Mouse (Mus musculus): ENCODE data around the gene Vav2. TPM values are rescaled to one million over a fixed set of nuclear protein-coding genes. Genes with fewer than 3 reads are reported as not detected.

The Vav2 gene
- polyA plus RNA-seq, 1 experiment from 2014 or later: 7.4 TPM

- Histone ChIP-seq H3K27ac (ENCODE audit: low read depth, low read length) (no peak overlapping the region), H3K9me3 (replicated peaks; ENCODE audit: control insufficient read depth, low read length) (no peaks in the 10 kb centered on the region), H3K4me3 (ENCODE audit: low read depth, low read length) (no peak overlapping the region), H3K27me3 (replicated peaks; ENCODE audit: control insufficient read depth, insufficient read depth, low read length) (no peaks in the 10 kb centered on the region), H3K4me1 (ENCODE audit: control insufficient read depth, insufficient read depth, low read length) (peaks cover 48% of the 10 kb centered on the region), H3K36me3 (ENCODE audit: control insufficient read depth, insufficient read depth, low read length) (no peaks in the 10 kb centered on the region), H3K9ac (ENCODE audit: low read length) (no peak overlapping the region), H3K4me2 (ENCODE audit: low read length) (no peak overlapping the region)
- no peak for ATAC-seq
- DNase-seq (ENCODE audit: low spot score): no peak
- 58% methylated on average over 11 of the region's 11 CpGs for WGBS
Observed at GRCm38 (mm10) chr2:27415060-27415783, 11.6 kb downstream of the Vav2 start.

DNA sequence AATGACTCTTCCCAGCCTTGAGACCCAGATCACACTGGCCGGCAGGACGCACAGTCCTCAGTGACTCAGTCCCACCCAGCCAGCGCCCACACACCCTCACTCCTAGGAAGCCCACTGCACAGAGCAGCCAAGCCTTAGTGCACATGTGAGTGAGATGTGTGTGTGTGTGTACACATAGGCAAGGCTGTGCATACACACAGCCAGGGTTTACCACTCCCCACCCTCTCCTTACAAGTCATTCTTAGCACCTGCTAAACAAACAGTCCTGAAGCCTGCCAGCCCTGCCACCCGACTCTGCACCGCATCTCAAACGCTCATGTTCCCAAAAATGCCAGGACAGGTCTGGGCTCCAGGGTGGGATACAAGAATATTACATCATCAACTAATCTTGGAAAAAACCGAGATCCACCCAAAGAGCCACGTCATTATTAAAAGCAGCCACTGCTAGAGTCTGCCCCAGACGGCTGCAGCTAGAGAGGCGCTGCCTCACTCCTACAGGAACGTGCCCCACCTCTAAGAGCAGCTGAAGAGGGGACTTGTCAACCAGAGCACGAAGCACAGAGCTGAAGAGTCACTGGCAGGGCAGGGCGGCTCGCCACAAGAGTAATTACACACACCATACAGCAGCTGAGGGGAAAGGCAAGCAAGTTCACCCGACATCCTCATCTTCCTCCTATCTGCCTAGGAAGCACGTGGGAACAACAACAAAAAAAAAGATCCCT, 12.7 kb downstream of the Vav2 start:
- 5% methylated on average over 16 of the region's 16 CpGs for WGBS
- Histone ChIP-seq H3K9me3 (replicated peaks; ENCODE audit: control insufficient read depth, low read length) (no peaks in the 10 kb centered on the region), H3K9ac (ENCODE audit: low read length) (peak overlapping the region; percentile 43), H3K4me1 (ENCODE audit: control insufficient read depth, insufficient read depth, low read length) (peaks cover 50% of the 10 kb centered on the region), H3K4me3 (ENCODE audit: low read depth, low read length) (no peak overlapping the region), H3K27ac (ENCODE audit: low read depth, low read length) (peak overlapping the region; percentile 70), H3K4me2 (ENCODE audit: low read length) (peak overlapping the region; percentile 21), H3K27me3 (replicated peaks; ENCODE audit: control insufficient read depth, insufficient read depth, low read length) (no peaks in the 10 kb centered on the region), H3K36me3 (ENCODE audit: control insufficient read depth, insufficient read depth, low read length) (no peaks in the 10 kb centered on the region)
- DNase-seq (ENCODE audit: low spot score) (peak; percentile 71), ATAC-seq (peak; percentile 83)

DNA sequence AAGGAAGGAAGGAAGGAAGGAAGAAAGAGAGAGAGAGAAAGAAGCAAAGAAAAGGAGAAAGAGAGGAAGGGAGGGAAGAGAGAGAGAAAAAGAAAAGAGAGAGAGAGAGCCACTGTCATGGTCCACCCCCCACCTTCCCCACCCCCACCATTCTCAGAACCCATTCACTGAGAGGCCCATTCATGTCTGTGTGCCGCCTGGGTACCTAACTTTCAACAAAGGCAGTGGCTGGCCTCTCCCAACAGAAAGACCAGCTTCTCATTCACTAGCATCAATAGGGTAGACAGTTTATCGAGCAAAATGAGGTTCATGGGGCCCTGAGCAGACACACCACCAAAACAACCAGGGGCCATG, 13.3 kb downstream of the Vav2 start:
- Histone ChIP-seq H3K36me3 (ENCODE audit: control insufficient read depth, insufficient read depth, low read length) (no peaks in the 10 kb centered on the region), H3K4me1 (ENCODE audit: control insufficient read depth, insufficient read depth, low read length) (peaks cover 48% of the 10 kb centered on the region), H3K27me3 (replicated peaks; ENCODE audit: control insufficient read depth, insufficient read depth, low read length) (no peaks in the 10 kb centered on the region), H3K9ac (ENCODE audit: low read length) (no peak overlapping the region; the same call in 1 of the 2 replicates), H3K27ac (ENCODE audit: low read depth, low read length) (peak overlapping the region; percentile 70), H3K4me2 (ENCODE audit: low read length) (peak overlapping the region; percentile 21; the same call in 1 of the 2 replicates), H3K9me3 (replicated peaks; ENCODE audit: control insufficient read depth, low read length) (no peaks in the 10 kb centered on the region), H3K4me3 (ENCODE audit: low read depth, low read length) (no peak overlapping the region)
- 0% methylated on average over 2 of the region's 2 CpGs for WGBS
- peak; percentile 7; the same call in 1 of the 2 replicates for ATAC-seq
- no peak for DNase-seq (ENCODE audit: low spot score)

GRCm38 (mm10) chr2:27412245-27412800, 14.5 kb downstream of the Vav2 start:
- H3K4me2 ChIP-seq (ENCODE audit: low read length): no peak overlapping the region; the same call in 1 of the 2 replicates
- H3K27me3 ChIP-seq (replicated peaks; ENCODE audit: control insufficient read depth, insufficient read depth, low read length): no peaks in the 10 kb centered on the region
- WGBS: 10% methylated on average over 7 of the region's 7 CpGs
- H3K36me3 ChIP-seq (ENCODE audit: control insufficient read depth, insufficient read depth, low read length): no peaks in the 10 kb centered on the region
- no peak for DNase-seq (ENCODE audit: low spot score)
- H3K9me3 ChIP-seq (replicated peaks; ENCODE audit: control insufficient read depth, low read length): no peaks in the 10 kb centered on the region
- H3K9ac ChIP-seq (ENCODE audit: low read length): peak overlapping the region; percentile 29; the same call in 1 of the 2 replicates
- peak overlapping the region; percentile 80 for H3K27ac ChIP-seq (ENCODE audit: low read depth, low read length)
- no peak overlapping the region for H3K4me3 ChIP-seq (ENCODE audit: low read depth, low read length)
- H3K4me1 ChIP-seq (ENCODE audit: control insufficient read depth, insufficient read depth, low read length): peaks cover 43% of the 10 kb centered on the region
- ATAC-seq: 0 out of 2 replicates have a peak, but pooled peaks have one; percentile 4

- peak; percentile 31 for ATAC-seq
- no peak overlapping the region for H3K9ac ChIP-seq (ENCODE audit: low read length)
Observed at GRCm38 (mm10) chr2:27411688-27412174, 15.1 kb downstream of the Vav2 start.

GRCm38 (mm10) chr2:27410518-27411140, 16.2 kb downstream of the Vav2 start:
- H3K9me3 ChIP-seq (replicated peaks; ENCODE audit: control insufficient read depth, low read length): no peaks in the 10 kb centered on the region
- H3K4me1 ChIP-seq (ENCODE audit: control insufficient read depth, insufficient read depth, low read length): peaks cover 42% of the 10 kb centered on the region
- H3K4me3 ChIP-seq (ENCODE audit: low read depth, low read length): no peak overlapping the region
- no peak overlapping the region for H3K27ac ChIP-seq (ENCODE audit: low read depth, low read length)
- H3K27me3 ChIP-seq (replicated peaks; ENCODE audit: control insufficient read depth, insufficient read depth, low read length): no peaks in the 10 kb centered on the region
- 95% methylated on average over 6 of the region's 6 CpGs for WGBS
- DNase-seq (ENCODE audit: low spot score): no peak
- H3K9ac ChIP-seq (ENCODE audit: low read length): no peak overlapping the region
- H3K4me2 ChIP-seq (ENCODE audit: low read length): no peak overlapping the region
- no peak for ATAC-seq
- no peaks in the 10 kb centered on the region for H3K36me3 ChIP-seq (ENCODE audit: control insufficient read depth, insufficient read depth, low read length)

More at GRCm38 (mm10) chr2:27411688-27412174, 15.1 kb downstream of the Vav2 start:
- Histone ChIP-seq H3K27me3 (replicated peaks; ENCODE audit: control insufficient read depth, insufficient read depth, low read length) (no peaks in the 10 kb centered on the region), H3K4me2 (ENCODE audit: low read length) (no peak overlapping the region; the same call in 1 of the 2 replicates), H3K9me3 (replicated peaks; ENCODE audit: control insufficient read depth, low read length) (no peaks in the 10 kb centered on the region), H3K27ac (ENCODE audit: low read depth, low read length) (peak overlapping the region; percentile 80; the same call in 1 of the 2 replicates), H3K4me3 (ENCODE audit: low read depth, low read length) (no peak overlapping the region), H3K36me3 (ENCODE audit: control insufficient read depth, insufficient read depth, low read length) (no peaks in the 10 kb centered on the region), H3K4me1 (ENCODE audit: control insufficient read depth, insufficient read depth, low read length) (peaks cover 43% of the 10 kb centered on the region)
- 33% methylated on average over 8 of the region's 8 CpGs for WGBS
- peak; percentile 61 for DNase-seq (ENCODE audit: low spot score)

- Histone ChIP-seq H3K9ac (ENCODE audit: low read length) (no peak overlapping the region), H3K36me3 (ENCODE audit: control insufficient read depth, insufficient read depth, low read length) (no peaks in the 10 kb centered on the region), H3K27ac (ENCODE audit: low read depth, low read length) (no peak overlapping the region), H3K4me3 (ENCODE audit: low read depth, low read length) (no peak overlapping the region), H3K4me2 (ENCODE audit: low read length) (no peak overlapping the region), H3K27me3 (replicated peaks; ENCODE audit: control insufficient read depth, insufficient read depth, low read length) (no peaks in the 10 kb centered on the region), H3K4me1 (ENCODE audit: control insufficient read depth, insufficient read depth, low read length) (peaks cover 20% of the 10 kb centered on the region), H3K9me3 (replicated peaks; ENCODE audit: control insufficient read depth, low read length) (no peaks in the 10 kb centered on the region)
- DNase-seq (ENCODE audit: low spot score) (no peak), ATAC-seq (no peak)
- 80% methylated on average over 3 of the region's 3 CpGs for WGBS
Observed at GRCm38 (mm10) chr2:27408194-27408593, 18.6 kb downstream of the Vav2 start.

GRCm38 (mm10) chr2:27406928-27407327, 19.9 kb downstream of the Vav2 start:
- Histone ChIP-seq H3K27ac (ENCODE audit: low read depth, low read length) (no peak overlapping the region), H3K9ac (ENCODE audit: low read length) (no peak overlapping the region), H3K4me2 (ENCODE audit: low read length) (no peak overlapping the region), H3K27me3 (replicated peaks; ENCODE audit: control insufficient read depth, insufficient read depth, low read length) (no peaks in the 10 kb centered on the region), H3K4me1 (ENCODE audit: control insufficient read depth, insufficient read depth, low read length) (peaks cover 12% of the 10 kb centered on the region), H3K4me3 (ENCODE audit: low read depth, low read length) (no peak overlapping the region), H3K36me3 (ENCODE audit: control insufficient read depth, insufficient read depth, low read length) (no peaks in the 10 kb centered on the region), H3K9me3 (replicated peaks; ENCODE audit: control insufficient read depth, low read length) (no peaks in the 10 kb centered on the region)
- WGBS: 92% methylated on average over 5 of the region's 5 CpGs
- no peak for DNase-seq (ENCODE audit: low spot score)
- ATAC-seq: no peak

All from forebrain, embryonic 14.5 days (tissue).